8 mouse cellular contexts compared by ENCODE assay signal in the genomic region with DNA sequence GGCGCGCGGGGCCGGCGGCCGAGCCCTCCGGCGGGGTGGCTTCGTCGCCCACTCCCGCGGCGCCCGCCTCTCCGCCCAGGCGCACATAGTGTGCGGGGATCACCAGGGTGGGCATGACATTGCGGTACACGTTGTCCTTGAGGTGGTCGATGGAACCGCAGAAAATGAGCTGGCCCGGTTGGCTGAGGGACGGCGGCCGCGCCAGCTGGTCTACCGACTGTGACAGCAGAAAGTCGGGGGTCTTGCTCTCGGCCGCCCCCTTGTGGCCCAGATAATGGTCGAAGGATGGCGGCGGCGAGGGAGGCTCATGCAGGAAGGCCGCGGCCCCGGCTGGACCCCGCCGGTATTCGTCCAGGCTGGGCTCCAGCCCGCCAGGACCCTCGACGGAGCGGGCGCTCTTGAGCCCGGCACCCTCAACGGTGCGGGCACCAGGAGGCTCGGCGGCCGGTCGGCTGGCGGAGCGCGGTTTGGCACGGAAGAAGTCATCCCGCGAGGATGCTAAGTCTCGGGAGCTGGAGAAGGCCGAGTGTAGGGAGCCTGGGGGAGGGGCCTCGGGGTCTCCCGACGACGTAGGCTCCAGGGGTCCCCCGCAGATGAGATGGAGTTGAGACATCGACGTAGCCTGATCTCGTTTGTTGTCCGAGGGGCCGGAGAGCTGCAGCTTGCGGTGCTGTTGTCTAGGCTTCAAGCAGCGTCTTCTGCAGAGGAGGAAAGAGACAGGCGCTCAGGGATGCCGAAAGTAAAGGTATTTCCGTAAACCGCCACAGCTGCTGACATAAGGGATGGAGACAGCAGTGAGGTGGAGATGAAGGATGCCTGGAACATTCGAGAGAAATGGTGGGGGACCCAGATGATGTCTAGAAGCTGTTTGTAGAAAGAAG. TPM values are rescaled to one million over a fixed set of nuclear protein-coding genes. Genes with fewer than 3 reads are reported as not detected.
DNase-seq lines count a peak whose midpoint lies in the region; TF ChIP-seq lines count a peak whose summit lies in the region.

No protein-coding gene starts in this region.

- peak overlapping the region; percentile 32; the same call in 1 of the 2 replicates for H3K4me3 ChIP-seq in cortical plate, adult 2 months (ENCODE audit: insufficient read depth, low read length)
- peak overlapping the region; percentile 51 for H3K4me3 ChIP-seq in liver, adult 2 months (ENCODE audit: insufficient read depth, low read depth, low read length)
- H3K4me3 ChIP-seq in myocyte = no peak overlapping the region

- TF ChIP-seq POLR2A in cortical plate, adult 2 months (IDR thresholded peaks at IDR 0.05; ENCODE audit: extremely low read depth, insufficient read depth, low read length) = no peak
- no peak for TF ChIP-seq POLR2A in liver, adult 2 months (IDR thresholded peaks at IDR 0.05; ENCODE audit: extremely low read depth, insufficient read depth, low read length)
- TF ChIP-seq POLR2A in myocyte (IDR thresholded peaks at IDR 0.05; ENCODE audit: insufficient read length, low read depth) = no peak

- H3K27me3 ChIP-seq in liver, adult 2 months (ENCODE audit: control insufficient read depth, insufficient read depth, low read length) = no peaks in the 10 kb centered on the region
- H3K27me3 ChIP-seq in myocyte (ENCODE audit: control insufficient read depth, insufficient read depth, insufficient read length) = no peaks in the 10 kb centered on the region

- H3K36me3 ChIP-seq in liver, adult 2 months (ENCODE audit: control insufficient read depth, insufficient read depth, low read length) = peaks cover 11% of the 10 kb centered on the region; the same call in 1 of the 2 replicates
- H3K36me3 ChIP-seq in myocyte (ENCODE audit: control insufficient read depth, insufficient read depth) = peaks cover 12% of the 10 kb centered on the region

- H3K27ac ChIP-seq in cortical plate, adult 2 months (ENCODE audit: insufficient read depth, low read length) = 0 out of 2 replicates have a peak overlapping the region, but pooled peaks have one; percentile 96
- H3K27ac ChIP-seq in liver, adult 2 months (replicated peaks; ENCODE audit: insufficient read depth, low read depth, low read length) = no peak overlapping the region

- WGBS in liver, adult 2 months = 18% methylated on average over 77 of the region's 77 CpGs

- peak overlapping the region; percentile 77 for H3K9ac ChIP-seq in liver, adult 2 months (ENCODE audit: low read depth, low read length)

- peak overlapping the region; percentile 26 for H3ac ChIP-seq in myocyte (ENCODE audit: control insufficient read depth, insufficient read length)

- DNase-seq in kidney, adult 18-20 months = peak; percentile 83
- no peak for DNase-seq in kidney, adult 11 months
- DNase-seq in gastrocnemius, postnatal 4 days (ENCODE audit: low spot score in 2 of 2) = peak; percentile 90 to 91
- peak; percentile 73 for DNase-seq in kidney, adult 9 months
- no peak for DNase-seq in liver, adult 2 months (ENCODE audit: extremely low read depth, low read depth, low spot score)
- DNase-seq in testis, postnatal 10 days (ENCODE audit: low spot score) = peak; percentile 96

- H3K4me1 ChIP-seq in cortical plate, adult 2 months (ENCODE audit: control insufficient read depth, insufficient read depth, low read length) = peaks cover 5% of the 10 kb centered on the region; the same call in 1 of the 2 replicates
- H3K4me1 ChIP-seq in liver, adult 2 months (ENCODE audit: control insufficient read depth, insufficient read depth, low read length) = peaks cover 6% of the 10 kb centered on the region

- H3K79me2 ChIP-seq in liver, adult 2 months (ENCODE audit: control insufficient read depth, insufficient read depth, low read length) = no peaks in the 10 kb centered on the region; the same call in 1 of the 2 replicates
- no peaks in the 10 kb centered on the region for H3K79me2 ChIP-seq in myocyte (ENCODE audit: control insufficient read depth, insufficient read depth)

- peak overlapping the region; percentile 45 for H3K4me2 ChIP-seq in myocyte (ENCODE audit: low read depth)

- peak; percentile 34; the same call in 1 of the 2 replicates for TF ChIP-seq CTCF in cortical plate, adult 2 months (IDR thresholded peaks at IDR 0.05; ENCODE audit: extremely low read depth, insufficient read depth, low read length)
- TF ChIP-seq CTCF in liver, adult 2 months (IDR thresholded peaks at IDR 0.05; ENCODE audit: low read depth, low read length) = peak; percentile 78

TF ChIP-seq in myocyte, 11 proteins besides CTCF, POLR2A, EP300 and RAD21:
- TF ChIP-seq MAX (IDR thresholded peaks at IDR 0.05; ENCODE audit: low read depth) (no peak), MYOG (IDR thresholded peaks at IDR 0.05; ENCODE audit: control insufficient read depth in 1 of 3, insufficient read depth in 1 of 3, insufficient read length in 2 of 3, low read depth in 2 of 3) (peak in 2 of 3 experiments; percentile 13 to 50), POLR2AphosphoS2 (IDR thresholded peaks at IDR 0.05; ENCODE audit: insufficient read length, low read depth) (peak; percentile 20), MYOD1 (IDR thresholded peaks at IDR 0.05; ENCODE audit: control insufficient read depth in 1 of 3, insufficient read length in 2 of 3, low read depth in 2 of 3) (peak in 2 of 3 experiments; percentile 7 to 11), REST (IDR thresholded peaks at IDR 0.05; ENCODE audit: insufficient read depth, insufficient read length) (no peak), USF1 (IDR thresholded peaks at IDR 0.05; ENCODE audit: low read depth) (no peak), SRF (IDR thresholded peaks at IDR 0.05; ENCODE audit: control insufficient read depth, insufficient read length, low read depth) (no peak)

RNA-seq across cellular contexts. Expression of gene Grn, which starts 8.3 kb away (rescaled TPM):
- 64.6 and 67.2 TPM in 2 replicates for polyA plus RNA-seq in cortical plate, adult 2 months (2012; rRNA removed)
- 100 to 1,000 TPM; 129 to 130 TPM for total RNA-seq in gastrocnemius, postnatal 4 days (2021)
- total RNA-seq in liver, adult 2 months (2014; rRNA removed) = 53.7 and 88.7 TPM in 2 replicates
- 155 and 176 TPM in 2 replicates for polyA plus RNA-seq in liver, adult 2 months (2012; rRNA removed)
- polyA plus RNA-seq in myocyte (2012; fragmentation: generic; extraction: Trizol) = 174 TPM

RNA-seq across cellular contexts. Expression of gene Fam171a2, which starts 9.0 kb away (rescaled TPM):
- 77.9 and 78.3 TPM in 2 replicates for polyA plus RNA-seq in cortical plate, adult 2 months (2012; rRNA removed)
- total RNA-seq in gastrocnemius, postnatal 4 days (2021) = 10 to 100 TPM; 27.4 to 43.6 TPM
- 0.81 and 1.0 TPM in 2 replicates for total RNA-seq in liver, adult 2 months (2014; rRNA removed)
- 1.4 and 1.8 TPM in 2 replicates for polyA plus RNA-seq in liver, adult 2 months (2012; rRNA removed)
- polyA plus RNA-seq in myocyte (2012; fragmentation: generic; extraction: Trizol) = 162 TPM

RNA-seq across cellular contexts. Expression of gene Slc25a39, which starts 30.7 kb away (rescaled TPM):
- polyA plus RNA-seq in cortical plate, adult 2 months (2012; rRNA removed) = 85.9 and 88.4 TPM in 2 replicates
- total RNA-seq in gastrocnemius, postnatal 4 days (2021) = 10 to 100 TPM; 54.5 to 66.3 TPM
- total RNA-seq in liver, adult 2 months (2014; rRNA removed) = 181 and 243 TPM in 2 replicates
- polyA plus RNA-seq in liver, adult 2 months (2012; rRNA removed) = 1,099 and 1,182 TPM in 2 replicates
- polyA plus RNA-seq in myocyte (2012; fragmentation: generic; extraction: Trizol) = 274 TPM

RNA-seq across cellular contexts. Expression of gene Itga2b, which starts 31.5 kb away (rescaled TPM):
- 4.1 and 4.9 TPM in 2 replicates for polyA plus RNA-seq in cortical plate, adult 2 months (2012; rRNA removed)
- 1 to 10 TPM; 3.2 to 4.7 TPM for total RNA-seq in gastrocnemius, postnatal 4 days (2021)
- total RNA-seq in liver, adult 2 months (2014; rRNA removed) = 1.6 and 2.5 TPM in 2 replicates
- polyA plus RNA-seq in liver, adult 2 months (2012; rRNA removed) = 4.3 and 7.1 TPM in 2 replicates
- 7.2 TPM for polyA plus RNA-seq in myocyte (2012; fragmentation: generic; extraction: Trizol)

RNA-seq across cellular contexts. Expression of gene Rundc3a, which starts 45.2 kb away (rescaled TPM):
- polyA plus RNA-seq in cortical plate, adult 2 months (2012; rRNA removed) = 511 and 558 TPM in 2 replicates
- total RNA-seq in gastrocnemius, postnatal 4 days (2021) = 1 to 10 TPM; 1.3 to 1.4 TPM
- 1.0 and 2.5 TPM in 2 replicates for total RNA-seq in liver, adult 2 months (2014; rRNA removed)
- polyA plus RNA-seq in liver, adult 2 months (2012; rRNA removed) = 1.2 and 2.1 TPM in 2 replicates
- polyA plus RNA-seq in myocyte (2012; fragmentation: generic; extraction: Trizol) = 10.3 TPM

Comparison
In these comparisons a context has a peak if more than half of its experiments do, and no peak if none do; other contexts are left out.
1. DNase-seq: peak in kidney, adult 18-20 months (single experiment), gastrocnemius, postnatal 4 days (2 of 2), kidney, adult 9 months (single experiment) and testis, postnatal 10 days (single experiment); none in kidney, adult 11 months (single experiment) and liver, adult 2 months (single experiment).
2. RNA of gene Fam171a2, which starts 9.0 kb away (polyA plus RNA-seq): 162 TPM in myocyte (single experiment) and 77.9 to 78.3 TPM in cortical plate, adult 2 months; 1.4 to 1.8 TPM in liver, adult 2 months; every median in the first group is over 10 times any median in the second.